Mouse (Mus musculus) hindbrain, postnatal 0 days (tissue): ENCODE data around the gene Mrpl20. TPM values are rescaled to one million over a fixed set of nuclear protein-coding genes. Genes with fewer than 3 reads are reported as not detected.

Experiments
- ATAC-seq: fragments of 200-750 bp; cut with Nextera tagmentation; 2 replicates; pipeline ENCODE4 v1.8.0; 2017; ENCODE audit warnings: mild to moderate bottlenecking, moderate TSS enrichment, moderate library complexity
- DNase-seq: peaks from one replicate; pipeline ENCODE4 v3.0.0-alpha.2; 2015; ENCODE audit warnings: low spot score
- H3K27ac ChIP-seq: fragments of 300-500 bp; sonication (generic); 2 replicates; pipeline ENCODE4 v1.5.1; 2014; ENCODE audit warnings: mild to moderate bottlenecking
- H3K27me3 ChIP-seq: fragments of 300-500 bp; sonication (generic); 2 replicates; pipeline ENCODE4 v1.6.1; 2014; ENCODE audit warnings: low read length, mixed read lengths; ENCODE audit not compliant: insufficient read depth
- H3K36me3 ChIP-seq: fragments of 300-500 bp; sonication (generic); 2 replicates; pipeline ENCODE4 v1.6.1; 2014; ENCODE audit warnings: low read length, mixed read lengths; ENCODE audit not compliant: insufficient read depth
- H3K4me1 ChIP-seq: fragments of 300-500 bp; sonication (generic); 2 replicates; pipeline ENCODE4 v1.6.1; 2014; ENCODE audit warnings: antibody characterized with exemption, low read length, mixed read lengths; ENCODE audit not compliant: insufficient read depth
- H3K4me2 ChIP-seq: fragments of 300-500 bp; sonication (generic); 2 replicates; pipeline ENCODE4 v1.6.1; 2014; ENCODE audit warnings: low read depth, mild to moderate bottlenecking, low read length, moderate library complexity, mixed read lengths
- H3K4me3 ChIP-seq: fragments of 300-500 bp; sonication (generic); 2 replicates; pipeline ENCODE4 v1.5.1; 2014; ENCODE audit warnings: low read length
- H3K9ac ChIP-seq: fragments of 300-500 bp; sonication (generic); replicated peaks from 2 replicates; pipeline ENCODE4 v1.6.1; 2014; ENCODE audit warnings: mild to moderate bottlenecking, low read length, moderate library complexity, mixed read lengths
- H3K9me3 ChIP-seq: fragments of 300-500 bp; sonication (generic); 2 replicates; pipeline ENCODE4 v1.6.1; 2016; ENCODE audit warnings: low read length, mixed read lengths
- CTCF ChIP-seq: IDR thresholded peaks from 2 replicates; pipeline ENCODE4 v1.5.1; 2016; ENCODE audit warnings: antibody characterized with exemption, control low read depth, low read depth
- WGBS: fragments of 180-500 bp; shearing (Covaris S2); extraction: QIAGEN DNeasy Blood & Tissue Kit; methylation state at CpG from one replicate; pipeline ENCODE4 v1.1.7; 2014; 5-methylcytosine and 5-hydroxymethylcytosine counted together
- polyA plus RNA-seq: library from polyadenylated mRNA; unstranded; fragments of >200 nt; fragmentation: Nextera tagmentation; extraction: Ambion mirVana; gene quantifications from 2 replicates; pipeline ENCODE4 v1.2.1, GENCODE M21; 2015
- total RNA-seq: library from RNA; depleted of rRNA; stranded (reverse); fragments of >200 nt; gene quantifications from 2 replicates; pipeline ENCODE4 v1.2.3, GENCODE M21; 2014

Mrpl20 gene
- total and polyA plus RNA-seq, 2 experiments from 2014 or later = 87.5 to 310 TPM

- no peaks in the 10 kb centered on the region; the same call in 1 of the 2 replicates for H3K4me1 ChIP-seq
- DNase-seq (no peak), ATAC-seq (no peak)
- no peaks in the 10 kb centered on the region for H3K27me3 ChIP-seq
- no peak within 1 kb of the TSS for H3K4me3 ChIP-seq
- H3K9me3 ChIP-seq = no peaks in the 10 kb centered on the region
- no peak within 1 kb of the TSS for H3K27ac ChIP-seq
- 63% methylated on average over 3 of the region's 3 CpGs for WGBS
- H3K4me2 ChIP-seq = no peak within 1 kb of the TSS
- no peak for TF ChIP-seq CTCF
- H3K36me3 ChIP-seq = no peaks in the 10 kb centered on the region
- H3K9ac ChIP-seq = no peak within 1 kb of the TSS
Observed at GRCm38 (mm10) chr4:155790021-155790489, 12.6 kb upstream of the Mrpl20 start, which contains the start of gene Ankrd65. Gene Ankrd65 (plus strand): TSS chr4:155790439.

GRCm38 (mm10) chr4:155790650-155791161 lies 12.0 kb upstream of the Mrpl20 start:
- Histone ChIP-seq H3K27me3 (no peaks in the 10 kb centered on the region), H3K27ac (no peak overlapping the region), H3K36me3 (no peaks in the 10 kb centered on the region), H3K4me3 (no peak overlapping the region), H3K4me2 (no peak overlapping the region), H3K9me3 (no peaks in the 10 kb centered on the region), H3K9ac (no peak overlapping the region), H3K4me1 (no peaks in the 10 kb centered on the region)
- TF ChIP-seq CTCF = no peak
- no peak for DNase-seq
- WGBS = 70% methylated on average over 3 of the region's 3 CpGs
- no peak for ATAC-seq

GRCm38 (mm10) chr4:155791240-155791933 lies 11.3 kb upstream of the Mrpl20 start:
- Histone ChIP-seq H3K27me3 (no peaks in the 10 kb centered on the region), H3K9me3 (no peaks in the 10 kb centered on the region), H3K36me3 (no peaks in the 10 kb centered on the region), H3K27ac (no peak overlapping the region), H3K4me2 (no peak overlapping the region), H3K4me3 (no peak overlapping the region), H3K9ac (no peak overlapping the region), H3K4me1 (no peaks in the 10 kb centered on the region)
- WGBS = 78% methylated on average over 24 of the region's 24 CpGs
- DNase-seq (no peak), ATAC-seq (no peak)
- no peak for TF ChIP-seq CTCF

- ATAC-seq = no peak
- Histone ChIP-seq H3K27me3 (no peaks in the 10 kb centered on the region), H3K4me3 (no peak overlapping the region), H3K36me3 (no peaks in the 10 kb centered on the region), H3K4me1 (no peaks in the 10 kb centered on the region), H3K4me2 (no peak overlapping the region), H3K27ac (no peak overlapping the region), H3K9ac (no peak overlapping the region), H3K9me3 (no peaks in the 10 kb centered on the region)
- 75% methylated on average over 2 of the region's 2 CpGs for WGBS
- no peak for DNase-seq
- no peak for TF ChIP-seq CTCF
Observed at GRCm38 (mm10) chr4:155793730-155794129, 8.9 kb upstream of the Mrpl20 start.

GRCm38 (mm10) chr4:155802075-155802474 lies 603 bp upstream of the Mrpl20 start:
- TF ChIP-seq CTCF = no peak
- Histone ChIP-seq H3K4me3 (no peak overlapping the region), H3K27me3 (no peaks in the 10 kb centered on the region), H3K4me1 (peaks cover 7% of the 10 kb centered on the region; the same call in 1 of the 2 replicates), H3K27ac (no peak overlapping the region), H3K36me3 (no peaks in the 10 kb centered on the region), H3K4me2 (no peak overlapping the region), H3K9me3 (no peaks in the 10 kb centered on the region), H3K9ac (no peak overlapping the region)
- DNase-seq = no peak
- WGBS = 86% methylated on average over 1 of the region's 1 CpGs
- ATAC-seq = no peak

- DNase-seq (peak; percentile 97), ATAC-seq (peak; percentile 98)
- Histone ChIP-seq H3K9me3 (no peaks in the 10 kb centered on the region), H3K36me3 (peaks cover 13% of the 10 kb centered on the region), H3K4me1 (peaks cover 7% of the 10 kb centered on the region; the same call in 1 of the 2 replicates), H3K27me3 (no peaks in the 10 kb centered on the region), H3K4me2 (peak overlapping the region; percentile 64), H3K4me3 (peak overlapping the region; percentile 89), H3K27ac (peak overlapping the region; percentile 71; the same call in 1 of the 2 replicates), H3K9ac (peak overlapping the region; percentile 77)
- TF ChIP-seq CTCF = no peak; the same call in 1 of the 2 replicates
- under 1% methylated on average over 58 of the region's 58 CpGs for WGBS
Observed at GRCm38 (mm10) chr4:155803340-155804041, 813 bp downstream of the Mrpl20 start.
